Comparison of ENCODE assay signal across 9 mouse cellular contexts in genomic region chr7:29289856-29290255, GRCm38 (mm10). TPM values are rescaled to one million over a fixed set of nuclear protein-coding genes. Genes with fewer than 3 reads are reported as not detected.
DNase-seq lines count a peak whose midpoint lies in the region; ATAC-seq and TF ChIP-seq lines count a peak whose summit lies in the region.
"Had no signal": no experiment of that assay in that cellular context is flagged by ENCODE, and none has a peak within 500 bp of the region (broad histone marks: within the 10 kb centered on the region; RNA-seq: fewer than 3 reads in every experiment).

No protein-coding gene starts in this region.

- no peak for DNase-seq in kidney, adult 9 months
- peak; percentile 48 for DNase-seq in kidney, postnatal 14 days
- DNase-seq in ovary, postnatal 10 days (ENCODE audit: low spot score): no peak
- no peak for DNase-seq in left cerebral cortex, adult 8-10 months (ENCODE audit: low spot score in 2 of 2)
- no peak for DNase-seq in spleen, adult 12 weeks (ENCODE audit: low spot score)
- DNase-seq: gastrocnemius, postnatal 10 days had no signal

- no peak for ATAC-seq in kidney, embryonic 15.5 days (replicated peaks; ENCODE audit: low FRiP score)
- no peak for ATAC-seq in midbrain, embryonic 13.5 days

- peak overlapping the region; percentile 61 for H3K4me3 ChIP-seq in kidney, embryonic 15.5 days (replicated peaks)
- peak overlapping the region; percentile 59; the same call in 1 of the 2 replicates for H3K4me3 ChIP-seq in embryonic fibroblast, embryonic 13.5 days (ENCODE audit: insufficient read depth, low read length)
- peak overlapping the region; percentile 49 for H3K4me3 ChIP-seq in midbrain, embryonic 13.5 days (replicated peaks)

- no peaks in the 10 kb centered on the region for H3K36me3 ChIP-seq in kidney, embryonic 15.5 days
- H3K36me3 ChIP-seq in midbrain, embryonic 13.5 days: no peaks in the 10 kb centered on the region

- no peak for TF ChIP-seq POLR2A in embryonic fibroblast, embryonic 13.5 days (IDR thresholded peaks at IDR 0.05; ENCODE audit: low read depth, low read length)

- 47% methylated on average over 6 of the region's 6 CpGs for WGBS in kidney, embryonic 15.5 days
- 77% methylated on average over 6 of the region's 6 CpGs for WGBS in midbrain, embryonic 13.5 days

- peak overlapping the region; percentile 62; the same call in 1 of the 2 replicates for H3K9ac ChIP-seq in kidney, embryonic 15.5 days
- no peak overlapping the region for H3K9ac ChIP-seq in midbrain, embryonic 13.5 days (replicated peaks)

- H3K4me1 ChIP-seq in kidney, embryonic 15.5 days: peaks cover 58% of the 10 kb centered on the region
- H3K4me1 ChIP-seq in embryonic fibroblast, embryonic 13.5 days (ENCODE audit: control insufficient read depth, insufficient read depth, low read length): peaks cover 3% of the 10 kb centered on the region; the same call in 1 of the 2 replicates
- peaks cover 51% of the 10 kb centered on the region for H3K4me1 ChIP-seq in midbrain, embryonic 13.5 days (replicated peaks)

- no peaks in the 10 kb centered on the region for H3K9me3 ChIP-seq in kidney, embryonic 15.5 days (replicated peaks)
- no peaks in the 10 kb centered on the region for H3K9me3 ChIP-seq in midbrain, embryonic 13.5 days

- H3K4me2 ChIP-seq in kidney, embryonic 15.5 days: peak overlapping the region; percentile 96
- peak overlapping the region; percentile 95 for H3K4me2 ChIP-seq in midbrain, embryonic 13.5 days (replicated peaks)

- TF ChIP-seq CTCF in embryonic fibroblast, embryonic 13.5 days (IDR thresholded peaks at IDR 0.05; ENCODE audit: borderline replicate concordance, insufficient read depth, low read length): no peak

- H3K27ac ChIP-seq in kidney, embryonic 15.5 days: peak overlapping the region; percentile 80
- H3K27ac ChIP-seq in embryonic fibroblast, embryonic 13.5 days (ENCODE audit: insufficient read depth, low read length): no peak overlapping the region
- no peak overlapping the region for H3K27ac ChIP-seq in midbrain, embryonic 13.5 days

- peaks cover 31% of the 10 kb centered on the region for H3K27me3 ChIP-seq in kidney, embryonic 15.5 days
- H3K27me3 ChIP-seq in midbrain, embryonic 13.5 days: peaks cover 11% of the 10 kb centered on the region

RNA-seq across cellular contexts. Expression of gene Ppp1r14a, which starts 0.7 kb away (rescaled TPM):
- 21.0 and 23.7 TPM in 2 replicates for polyA plus RNA-seq in kidney, embryonic 15.5 days (2015; fragmentation: Nextera tagmentation; extraction: Ambion mirVana)
- polyA plus RNA-seq in embryonic fibroblast, embryonic 13.5 days (2011; ENCODE audit: insufficient read length, low read depth, missing spikeins): 8.2 and 12.8 TPM in 2 replicates
- 7.9 and 8.1 TPM in 2 replicates for polyA plus RNA-seq in midbrain, embryonic 13.5 days (2015; fragmentation: Nextera tagmentation; extraction: Ambion mirVana)
- total RNA-seq in left cerebral cortex, adult 8-10 months (2022): 10 to 100 TPM; 35.3 to 41.0 (median 39.8) TPM

RNA-seq across cellular contexts. Expression of gene Spint2, which starts 8.1 kb away (rescaled TPM):
- 236 and 245 TPM in 2 replicates for polyA plus RNA-seq in kidney, embryonic 15.5 days (2015; fragmentation: Nextera tagmentation; extraction: Ambion mirVana)
- 11.6 and 11.7 TPM in 2 replicates for polyA plus RNA-seq in embryonic fibroblast, embryonic 13.5 days (2011; ENCODE audit: insufficient read length, low read depth, missing spikeins)
- 26.1 and 28.7 TPM in 2 replicates for polyA plus RNA-seq in midbrain, embryonic 13.5 days (2015; fragmentation: Nextera tagmentation; extraction: Ambion mirVana)
- total RNA-seq in left cerebral cortex, adult 8-10 months (2022): 10 to 100 TPM; 27.9 to 38.2 (median 33.0) TPM

RNA-seq across cellular contexts. Expression of gene Dpf1, which starts 13.9 kb away (rescaled TPM):
- 3.1 and 5.9 TPM in 2 replicates for polyA plus RNA-seq in kidney, embryonic 15.5 days (2015; fragmentation: Nextera tagmentation; extraction: Ambion mirVana)
- 4.7 and 6.6 TPM in 2 replicates for polyA plus RNA-seq in embryonic fibroblast, embryonic 13.5 days (2011; ENCODE audit: insufficient read length, low read depth, missing spikeins)
- polyA plus RNA-seq in midbrain, embryonic 13.5 days (2015; fragmentation: Nextera tagmentation; extraction: Ambion mirVana): 201 and 213 TPM in 2 replicates
- 100 to 1,000 TPM in 2 of 4 experiments, 10 to 100 TPM in 2; 87.4 to 112 (median 99.7) TPM for total RNA-seq in left cerebral cortex, adult 8-10 months (2022)

RNA-seq across cellular contexts. Expression of gene 2200002D01Rik, which starts 41.6 kb away (rescaled TPM):
- 7.6 and 11.2 TPM in 2 replicates for polyA plus RNA-seq in kidney, embryonic 15.5 days (2015; fragmentation: Nextera tagmentation; extraction: Ambion mirVana)
- 10.6 and 40.6 TPM in 2 replicates for polyA plus RNA-seq in embryonic fibroblast, embryonic 13.5 days (2011; ENCODE audit: insufficient read length, low read depth, missing spikeins)
- polyA plus RNA-seq in midbrain, embryonic 13.5 days (2015; fragmentation: Nextera tagmentation; extraction: Ambion mirVana): 0.92 and 2.0 TPM in 2 replicates
- total RNA-seq in left cerebral cortex, adult 8-10 months (2022): not detected

RNA-seq across cellular contexts. Expression of gene Yif1b, which starts 51.7 kb away (rescaled TPM):
- 122 and 123 TPM in 2 replicates for polyA plus RNA-seq in kidney, embryonic 15.5 days (2015; fragmentation: Nextera tagmentation; extraction: Ambion mirVana)
- 67.7 and 68.0 TPM in 2 replicates for polyA plus RNA-seq in embryonic fibroblast, embryonic 13.5 days (2011; ENCODE audit: insufficient read length, low read depth, missing spikeins)
- polyA plus RNA-seq in midbrain, embryonic 13.5 days (2015; fragmentation: Nextera tagmentation; extraction: Ambion mirVana): 77.0 and 80.8 TPM in 2 replicates
- total RNA-seq in left cerebral cortex, adult 8-10 months (2022): 10 to 100 TPM; 50.5 to 55.8 (median 53.6) TPM

Comparison
In these comparisons a context has a peak if more than half of its experiments do, and no peak if none do; other contexts are left out.
1. RNA of gene Dpf1, which starts 13.9 kb away (polyA plus RNA-seq): 201 to 213 TPM in midbrain, embryonic 13.5 days; 4.7 to 6.6 TPM in embryonic fibroblast, embryonic 13.5 days and 3.1 to 5.9 TPM in kidney, embryonic 15.5 days; every median in the first group is over 10 times any median in the second.
2. Peak in every context shown above with its lines, with median percentiles within 50 percentile points of each other: H3K4me3 ChIP-seq.